Mouse (Mus musculus): ENCODE data around the gene Cryzl2. TPM values are rescaled to one million over a fixed set of nuclear protein-coding genes. Genes with fewer than 3 reads are reported as not detected.

The Cryzl2 gene
- polyA plus RNA-seq, 2 experiments from 2014 or later: 3.9 to 5.5 TPM

- no peak for ATAC-seq
Measured at GRCm38 (mm10) chr1:157480090-157480489, 21.7 kb downstream of the Cryzl2 start.

- no peak for ATAC-seq
Measured at GRCm38 (mm10) chr1:157480901-157481300, 22.5 kb downstream of the Cryzl2 start.

DNA sequence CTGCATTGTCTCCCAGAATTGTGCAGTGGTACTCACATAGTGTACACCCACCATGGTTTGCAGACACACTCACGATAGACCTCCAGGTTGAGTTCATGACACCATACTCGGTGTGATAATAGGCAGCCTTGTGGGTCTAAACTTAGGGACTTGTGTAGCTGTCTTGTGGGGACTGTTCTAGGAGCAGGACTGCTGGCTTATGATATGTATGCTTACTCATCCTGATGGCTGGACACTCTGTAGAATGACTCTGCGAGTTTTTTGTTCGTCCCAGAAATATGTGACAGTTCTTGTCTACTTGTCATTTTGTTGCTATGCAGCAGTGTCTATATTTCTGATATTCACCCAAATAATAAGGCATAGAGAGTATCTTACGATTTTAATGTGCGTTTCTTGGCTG is 23.3 kb downstream of the Cryzl2 start:
- ATAC-seq: no peak

GRCm38 (mm10) chr1:157484161-157484560 is 25.8 kb downstream of the Cryzl2 start:
- no peak for ATAC-seq

GRCm38 (mm10) chr1:157500657-157501056 is 42.3 kb downstream of the Cryzl2 start:
- ATAC-seq: no peak

DNA sequence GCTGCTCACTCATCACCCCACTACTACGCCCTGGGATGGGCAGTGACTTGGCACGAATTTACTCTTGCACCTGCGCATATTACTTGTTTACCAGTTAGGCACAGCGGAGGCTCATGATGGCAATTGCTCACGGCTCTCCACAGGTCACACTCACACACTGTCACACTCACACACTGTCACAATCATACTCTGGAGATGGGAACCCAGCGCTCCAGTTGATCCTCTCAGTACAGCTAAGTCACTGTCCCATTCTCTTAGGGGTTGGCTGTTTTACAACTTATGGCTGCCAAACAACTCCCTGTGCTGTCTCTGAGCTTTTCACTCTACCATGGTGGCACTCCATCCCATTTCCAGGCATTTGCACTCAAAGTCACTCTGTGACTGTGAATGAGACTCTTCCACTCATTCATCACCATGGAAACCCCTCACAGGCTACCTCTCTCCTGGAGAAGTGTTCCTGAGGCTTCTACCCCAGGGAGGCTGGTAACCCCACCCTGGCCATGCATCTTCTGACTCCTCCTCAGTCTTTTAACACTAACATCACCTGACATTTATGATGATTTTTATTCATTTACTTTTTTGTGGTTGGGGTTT is 43.1 kb downstream of the Cryzl2 start:
- no peak for ATAC-seq

- no peak for ATAC-seq
Measured at GRCm38 (mm10) chr1:157503071-157503470, 44.7 kb downstream of the Cryzl2 start.

DNA sequence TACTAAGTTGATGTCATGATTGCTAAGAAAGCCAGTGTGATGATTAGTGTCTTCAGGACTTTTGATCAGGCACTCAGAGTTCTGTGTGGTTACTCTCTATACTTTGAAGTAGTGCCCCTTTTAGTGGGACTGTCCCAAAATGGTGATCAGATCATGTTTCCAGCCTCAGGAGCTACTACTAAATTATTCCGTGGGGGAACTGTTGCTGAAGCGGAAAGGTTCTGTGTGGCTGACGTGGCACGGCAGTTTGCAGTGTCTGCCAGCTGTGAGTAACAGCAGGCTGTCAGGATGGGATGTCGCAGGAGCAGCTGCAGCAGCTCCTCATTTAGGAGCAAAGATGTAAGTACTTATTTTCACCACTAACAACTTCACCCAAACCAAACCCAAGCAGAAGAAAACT is 48.1 kb downstream of the Cryzl2 start, which contains the start of gene Sec16b:
Gene Sec16b, plus strand, starts transcription at position 207 of the 400 bp plus-strand sequence.
- no peak for ATAC-seq

GRCm38 (mm10) chr1:157506995-157507595 is 48.7 kb downstream of the Cryzl2 start:
- no peak for ATAC-seq

DNA sequence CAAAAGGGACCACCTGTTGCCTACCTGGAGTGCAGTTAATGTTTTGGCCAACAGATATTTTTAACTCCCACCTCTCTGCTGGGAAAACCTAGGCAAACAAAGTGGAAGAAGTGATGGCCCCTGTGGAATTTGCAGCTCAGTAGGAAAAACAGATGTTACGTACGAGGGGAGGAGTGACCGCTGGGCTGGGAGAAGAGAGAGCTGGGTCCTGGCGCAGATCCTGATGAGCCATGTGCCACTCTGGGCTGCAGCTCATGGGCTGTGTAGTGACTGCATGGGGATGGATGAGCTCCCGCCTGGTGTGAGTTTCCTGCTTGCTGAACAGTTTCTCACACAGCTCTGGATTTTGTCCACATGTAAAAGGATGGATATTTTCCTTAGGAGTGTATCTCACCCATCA is 49.4 kb downstream of the Cryzl2 start:
- no peak for ATAC-seq

DNA sequence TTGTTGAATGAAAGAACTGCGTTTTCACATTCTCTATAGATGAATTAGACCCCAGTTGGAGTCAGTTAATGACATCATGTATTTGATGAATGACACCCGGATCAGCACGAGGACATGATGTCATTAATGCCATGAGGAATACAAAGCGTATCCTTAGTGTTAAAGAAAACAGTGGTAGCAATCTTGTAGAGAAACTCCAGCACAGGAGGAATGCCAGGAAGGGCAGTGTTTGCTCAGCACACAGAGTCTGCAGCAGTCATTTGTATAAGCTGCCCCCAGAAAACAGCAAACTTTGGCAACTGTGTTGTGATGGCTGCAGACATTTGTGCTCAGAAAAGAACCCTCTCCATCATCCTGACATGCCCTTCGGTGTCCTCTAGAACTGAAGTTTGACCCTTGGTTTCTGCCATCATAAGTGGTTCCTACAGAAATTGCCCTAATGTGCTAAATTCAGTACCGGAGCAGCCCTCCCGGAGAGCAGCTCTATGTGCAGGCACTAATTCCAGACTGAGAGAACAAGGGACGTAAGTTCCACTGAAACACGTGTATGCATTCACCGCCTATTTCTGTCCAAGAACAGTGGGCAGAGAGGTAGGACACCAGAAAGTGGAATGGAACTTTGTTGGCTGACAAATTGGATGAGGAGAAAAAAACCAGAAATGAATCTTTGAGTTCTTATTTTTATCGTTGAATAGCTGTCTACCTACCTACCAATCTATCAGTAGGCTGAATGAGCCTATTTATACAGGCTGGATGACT is 54.5 kb downstream of the Cryzl2 start:
- ATAC-seq: no peak

DNA sequence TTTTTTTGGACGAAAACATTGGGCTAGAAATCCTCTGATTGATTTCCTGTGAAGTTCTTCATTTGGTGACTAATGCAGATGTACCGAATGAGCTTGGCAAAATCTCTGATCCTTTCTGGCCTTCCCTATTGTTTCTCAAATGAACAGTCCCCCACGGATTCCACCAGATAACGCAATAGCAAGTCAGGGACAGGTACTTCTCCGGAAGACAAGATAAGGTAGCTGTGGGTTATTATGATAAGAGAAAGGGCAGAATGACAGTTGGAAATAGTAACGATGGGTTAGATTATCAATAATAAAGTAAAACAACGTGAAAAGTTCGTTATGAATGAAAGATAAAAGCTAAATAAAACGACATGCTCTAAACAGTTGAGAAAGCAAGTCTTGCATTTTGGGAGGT is 55.2 kb downstream of the Cryzl2 start:
- ATAC-seq: no peak

- no peak for ATAC-seq
Measured at GRCm38 (mm10) chr1:157514298-157514697, 55.9 kb downstream of the Cryzl2 start.

DNA sequence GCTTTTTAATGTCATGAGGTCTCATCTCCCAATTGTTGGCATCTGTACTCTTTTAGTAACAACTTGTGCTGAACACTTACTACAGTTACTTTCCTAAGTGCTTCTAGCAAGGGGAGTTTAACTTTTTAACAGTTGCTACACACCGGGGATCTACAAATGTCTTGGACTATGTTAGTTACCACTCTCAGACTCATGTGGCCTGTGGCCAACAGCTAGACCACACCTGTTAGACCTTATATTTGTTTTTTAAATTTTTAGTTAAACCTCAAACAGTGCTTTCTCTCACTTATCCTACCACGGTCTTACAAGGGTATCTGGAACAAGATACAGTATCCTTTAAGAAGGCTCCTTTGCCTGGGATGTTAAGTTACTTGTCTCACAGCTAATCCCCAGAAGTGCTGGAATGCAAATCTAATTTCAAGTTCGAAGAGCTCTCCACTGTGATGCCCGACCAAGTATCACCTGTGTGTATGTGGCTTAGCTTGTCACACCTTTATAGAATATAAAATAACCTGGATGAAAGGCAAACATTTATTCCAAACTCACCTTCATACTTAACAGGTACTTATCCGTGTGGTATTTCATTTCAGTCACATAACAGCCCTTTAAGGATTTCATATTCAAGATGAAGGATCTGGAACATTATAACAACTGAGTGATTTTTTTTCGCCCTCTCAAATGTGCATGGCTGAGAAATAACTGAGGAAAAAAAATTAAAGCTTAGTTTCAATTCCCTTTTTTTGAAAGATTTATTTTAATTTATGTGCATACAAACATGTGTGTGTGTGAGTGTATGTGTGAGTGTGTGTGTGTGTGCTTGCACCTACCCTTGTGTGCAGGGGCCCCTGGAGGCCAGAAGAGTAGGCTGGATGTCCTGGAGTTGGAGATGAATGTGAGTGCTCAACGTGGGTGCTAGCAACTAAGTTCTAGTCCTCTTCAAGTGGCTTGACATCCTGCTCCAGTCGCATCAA is 58.7 kb downstream of the Cryzl2 start:
- ATAC-seq: no peak

GRCm38 (mm10) chr1:157518111-157518523 is 59.7 kb downstream of the Cryzl2 start:
- ATAC-seq: no peak

DNA sequence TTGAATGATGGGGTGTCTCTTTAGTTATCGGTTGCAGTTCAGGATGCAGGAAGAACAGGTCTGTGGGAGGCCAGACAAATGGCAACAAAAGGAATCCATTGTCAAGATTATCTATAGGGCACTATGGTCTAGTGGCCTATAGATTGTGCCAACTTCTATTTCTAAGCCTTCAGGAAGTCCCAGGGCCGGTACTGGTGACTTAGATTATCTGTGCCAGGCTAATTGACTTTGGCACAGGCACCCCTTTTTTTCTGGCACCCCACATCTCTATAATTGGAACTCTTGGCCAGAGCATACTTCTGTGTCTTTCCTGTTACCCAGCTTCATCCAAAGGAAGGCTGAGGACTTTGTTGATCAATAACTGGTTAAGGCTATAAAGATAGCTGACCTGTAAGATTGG is 61.0 kb downstream of the Cryzl2 start:
- ATAC-seq: no peak

DNA sequence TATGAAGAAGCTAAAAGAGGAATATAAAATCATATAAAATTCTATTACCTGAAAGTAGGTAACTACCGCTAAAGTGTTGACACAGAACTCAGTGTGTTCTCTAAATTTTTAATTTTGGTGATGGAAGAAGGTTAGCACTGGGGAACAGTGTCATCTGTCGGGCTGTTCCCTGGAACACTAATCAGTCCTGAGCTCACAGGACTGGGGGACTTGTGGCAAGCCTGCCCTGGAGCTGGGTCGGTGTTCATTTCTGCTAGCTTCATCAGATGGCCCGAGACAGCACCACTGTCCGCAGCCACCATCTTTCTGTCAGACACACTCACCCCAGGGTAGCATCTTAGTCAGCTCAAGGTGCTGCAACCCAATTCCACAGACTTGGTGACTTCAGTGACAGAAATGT is 63.9 kb downstream of the Cryzl2 start:
- no peak for ATAC-seq

- no peak for ATAC-seq
Measured at GRCm38 (mm10) chr1:157524775-157525174, 66.4 kb downstream of the Cryzl2 start.

GRCm38 (mm10) chr1:157525692-157526354 is 67.4 kb downstream of the Cryzl2 start:
- ATAC-seq: no peak

- no peak for ATAC-seq
Measured at GRCm38 (mm10) chr1:157526625-157527024, 68.2 kb downstream of the Cryzl2 start.

DNA sequence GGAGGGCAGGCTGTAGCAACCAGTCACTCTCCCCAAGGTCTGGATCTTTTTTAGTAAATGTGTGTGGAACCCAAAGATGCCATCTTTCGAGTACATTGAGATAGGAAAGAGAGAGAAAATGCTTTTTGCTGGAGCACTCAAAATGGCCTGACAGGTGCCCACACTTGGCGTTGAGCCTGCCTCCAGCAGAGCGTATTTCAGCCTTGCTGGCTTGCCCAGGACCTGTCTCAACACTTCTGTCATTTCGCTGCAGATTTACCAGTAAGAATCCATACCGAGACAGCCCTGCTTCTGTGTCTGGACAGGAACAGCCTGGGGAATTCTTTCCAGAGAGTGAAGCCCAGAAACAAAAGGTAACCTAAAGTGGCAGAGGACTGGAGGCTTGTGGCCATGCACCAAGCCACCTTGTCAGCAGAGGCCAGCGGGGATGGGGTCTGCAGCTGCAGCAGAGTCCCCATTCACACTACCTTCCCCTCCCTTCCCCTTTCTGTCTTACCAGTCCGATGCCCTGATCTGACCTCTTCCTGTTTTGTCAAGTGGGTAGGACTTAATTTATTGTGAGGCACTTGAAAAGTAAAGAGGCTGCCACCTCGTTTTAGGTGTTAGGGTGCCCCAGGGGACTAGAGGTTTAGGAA is 74.6 kb downstream of the Cryzl2 start:
- no peak for ATAC-seq

- ATAC-seq: no peak
Measured at GRCm38 (mm10) chr1:157535571-157535970, 77.2 kb downstream of the Cryzl2 start.

All from activated CD4-positive, CD25-positive, alpha-beta regulatory T cell, adult 4 months (primary cell).